Mouse (Mus musculus): Measurements from ENCODE around the gene Sp2. TPM values are rescaled to one million over a fixed set of nuclear protein-coding genes. Genes with fewer than 3 reads are reported as not detected.
A peak's percentile ranks its signal among the peaks of the same experiment; 100 is the strongest.

Sp2 gene
- polyA plus RNA-seq, 1 experiment from 2014 or later = 17.3 TPM

DNA sequence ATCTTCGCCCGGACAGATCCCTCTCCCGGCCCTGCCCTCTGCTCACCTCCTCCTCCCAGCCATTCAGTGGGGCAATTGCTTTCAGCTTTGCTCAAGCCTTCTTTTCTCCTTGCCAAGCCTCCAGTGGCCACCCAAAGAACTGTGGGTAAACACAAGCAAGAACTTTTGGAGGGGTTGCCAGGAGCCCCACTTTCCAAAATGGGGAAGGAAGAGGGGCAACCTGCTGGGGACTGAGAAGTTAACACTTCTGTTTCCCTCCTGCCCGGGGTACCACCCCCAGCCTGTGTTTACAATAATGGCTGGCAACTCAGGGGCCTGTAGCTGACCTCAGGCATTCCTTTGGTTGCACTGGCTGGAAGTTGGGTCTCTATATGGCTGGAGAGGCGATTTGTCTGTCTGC lies 20.4 kb upstream of the Sp2 start:
- H3K9me3 ChIP-seq (replicated peaks; ENCODE audit: control insufficient read depth, low read length) = no peaks in the 10 kb centered on the region
- no peak overlapping the region for H3K9ac ChIP-seq (ENCODE audit: low read depth, low read length)
- H3K27me3 ChIP-seq (ENCODE audit: control insufficient read depth, insufficient read depth, low read length) = peaks cover 42% of the 10 kb centered on the region
- H3K4me3 ChIP-seq (ENCODE audit: low read depth, low read length) = no peak overlapping the region
- no peak overlapping the region for H3K4me2 ChIP-seq
- WGBS (ENCODE audit: insufficient replicate concordance) = 36% methylated on average over 5 of the region's 5 CpGs
- no peak overlapping the region for H3K27ac ChIP-seq (ENCODE audit: low read depth, low read length)
- no peaks in the 10 kb centered on the region for H3K36me3 ChIP-seq (ENCODE audit: control insufficient read depth, insufficient read depth, low read length)
- no peak for ATAC-seq (replicated peaks; ENCODE audit: insufficient number of reproducible peaks, low FRiP score, low TSS enrichment)
- no peaks in the 10 kb centered on the region for H3K4me1 ChIP-seq (ENCODE audit: control insufficient read depth, insufficient read depth, low read length)

DNA sequence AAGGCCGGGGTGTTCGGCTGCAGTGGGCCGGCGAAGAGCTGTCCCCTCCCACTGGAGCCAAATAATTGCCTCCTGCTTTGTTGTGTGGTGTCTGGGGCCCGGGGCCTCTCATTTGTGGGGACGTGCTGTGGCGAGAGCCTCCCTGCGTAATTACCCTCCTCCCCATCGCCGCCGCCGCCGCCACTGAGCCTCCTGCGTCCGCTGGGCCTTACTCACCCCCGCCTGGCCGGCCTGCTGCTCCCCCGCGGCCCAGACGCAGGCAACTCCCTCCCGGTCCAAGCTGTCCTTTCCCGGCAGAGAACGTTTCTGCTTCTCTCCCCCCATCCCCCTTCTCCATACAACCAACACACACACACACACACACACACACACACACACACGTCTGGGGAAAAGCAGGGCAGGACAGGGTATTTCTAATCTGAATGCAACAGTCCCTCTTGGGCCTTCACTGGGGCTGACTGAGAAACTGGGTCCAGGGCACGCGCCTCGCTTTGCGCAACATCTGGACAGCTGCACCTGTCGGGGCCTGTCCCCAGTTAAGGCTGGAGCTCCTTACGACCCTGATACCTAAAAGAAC lies 14.7 kb upstream of the Sp2 start:
- H3K4me3 ChIP-seq (ENCODE audit: low read depth, low read length) = peak overlapping the region; percentile 36
- 4% methylated on average over 30 of the region's 30 CpGs for WGBS (ENCODE audit: insufficient replicate concordance)
- H3K9ac ChIP-seq (ENCODE audit: low read depth, low read length) = peak overlapping the region; percentile 40
- H3K27me3 ChIP-seq (ENCODE audit: control insufficient read depth, insufficient read depth, low read length) = peaks cover 66% of the 10 kb centered on the region
- H3K4me1 ChIP-seq (ENCODE audit: control insufficient read depth, insufficient read depth, low read length) = 0 out of 2 replicates have a peak, but pooled peaks cover 9% of the 10 kb centered on the region
- H3K4me2 ChIP-seq = peak overlapping the region; percentile 64
- H3K9me3 ChIP-seq (replicated peaks; ENCODE audit: control insufficient read depth, low read length) = no peaks in the 10 kb centered on the region
- no peak for ATAC-seq (replicated peaks; ENCODE audit: insufficient number of reproducible peaks, low FRiP score, low TSS enrichment)
- H3K36me3 ChIP-seq (ENCODE audit: control insufficient read depth, insufficient read depth, low read length) = no peaks in the 10 kb centered on the region
- H3K27ac ChIP-seq (ENCODE audit: low read depth, low read length) = no peak overlapping the region

DNA sequence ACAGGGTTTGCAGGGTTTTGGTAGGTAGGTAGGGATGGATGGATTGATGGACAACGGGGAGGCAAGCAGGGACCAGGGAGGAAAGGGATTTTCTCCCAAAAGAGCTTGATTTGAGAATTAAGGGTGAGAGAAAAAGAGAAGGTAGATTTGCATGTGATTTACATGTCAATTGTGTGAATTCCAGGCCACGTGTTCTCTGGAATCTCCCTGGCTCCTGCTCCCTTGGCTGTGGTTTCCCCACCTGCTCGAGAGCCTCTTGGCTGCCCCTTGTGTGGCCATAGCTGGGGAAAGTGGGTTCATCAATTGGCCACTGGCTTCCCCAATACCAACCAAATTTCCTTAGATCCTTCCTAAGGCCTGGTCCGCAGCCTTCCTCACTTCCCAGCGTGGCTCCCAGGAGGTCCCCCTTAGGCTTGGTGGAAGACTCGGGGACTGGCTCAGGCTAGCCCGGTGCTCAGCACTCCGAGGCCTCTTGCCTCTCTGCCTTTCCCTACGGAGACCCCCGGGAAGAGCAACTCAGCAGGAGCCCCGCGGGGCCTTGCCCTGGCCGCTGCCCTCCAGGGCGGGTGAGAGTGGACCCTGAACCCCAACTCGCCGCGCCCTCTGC lies 14.1 kb upstream of the Sp2 start:
- no peaks in the 10 kb centered on the region for H3K36me3 ChIP-seq (ENCODE audit: control insufficient read depth, insufficient read depth, low read length)
- no peak overlapping the region for H3K27ac ChIP-seq (ENCODE audit: low read depth, low read length)
- 0 out of 2 replicates have a peak, but pooled peaks cover 13% of the 10 kb centered on the region for H3K4me1 ChIP-seq (ENCODE audit: control insufficient read depth, insufficient read depth, low read length)
- peak overlapping the region; percentile 64 for H3K4me2 ChIP-seq
- ATAC-seq (replicated peaks; ENCODE audit: insufficient number of reproducible peaks, low FRiP score, low TSS enrichment) = no peak
- H3K4me3 ChIP-seq (ENCODE audit: low read depth, low read length) = peak overlapping the region; percentile 36
- peaks cover 64% of the 10 kb centered on the region for H3K27me3 ChIP-seq (ENCODE audit: control insufficient read depth, insufficient read depth, low read length)
- WGBS (ENCODE audit: insufficient replicate concordance) = 11% methylated on average over 17 of the region's 17 CpGs
- H3K9ac ChIP-seq (ENCODE audit: low read depth, low read length) = peak overlapping the region; percentile 40
- no peaks in the 10 kb centered on the region for H3K9me3 ChIP-seq (replicated peaks; ENCODE audit: control insufficient read depth, low read length)

- Histone ChIP-seq H3K9me3 (replicated peaks; ENCODE audit: control insufficient read depth, low read length) (no peaks in the 10 kb centered on the region), H3K9ac (ENCODE audit: low read depth, low read length) (no peak overlapping the region), H3K4me3 (ENCODE audit: low read depth, low read length) (no peak overlapping the region), H3K4me2 (no peak overlapping the region), H3K4me1 (ENCODE audit: control insufficient read depth, insufficient read depth, low read length) (0 out of 2 replicates have a peak, but pooled peaks cover 13% of the 10 kb centered on the region), H3K36me3 (ENCODE audit: control insufficient read depth, insufficient read depth, low read length) (no peaks in the 10 kb centered on the region), H3K27me3 (ENCODE audit: control insufficient read depth, insufficient read depth, low read length) (peaks cover 56% of the 10 kb centered on the region), H3K27ac (ENCODE audit: low read depth, low read length) (no peak overlapping the region)
- 64% methylated on average over 15 of the region's 15 CpGs for WGBS (ENCODE audit: insufficient replicate concordance)
- ATAC-seq (replicated peaks; ENCODE audit: insufficient number of reproducible peaks, low FRiP score, low TSS enrichment) = no peak
Measured at GRCm38 (mm10) chr11:96995836-96996772, 13.3 kb upstream of the Sp2 start.

DNA sequence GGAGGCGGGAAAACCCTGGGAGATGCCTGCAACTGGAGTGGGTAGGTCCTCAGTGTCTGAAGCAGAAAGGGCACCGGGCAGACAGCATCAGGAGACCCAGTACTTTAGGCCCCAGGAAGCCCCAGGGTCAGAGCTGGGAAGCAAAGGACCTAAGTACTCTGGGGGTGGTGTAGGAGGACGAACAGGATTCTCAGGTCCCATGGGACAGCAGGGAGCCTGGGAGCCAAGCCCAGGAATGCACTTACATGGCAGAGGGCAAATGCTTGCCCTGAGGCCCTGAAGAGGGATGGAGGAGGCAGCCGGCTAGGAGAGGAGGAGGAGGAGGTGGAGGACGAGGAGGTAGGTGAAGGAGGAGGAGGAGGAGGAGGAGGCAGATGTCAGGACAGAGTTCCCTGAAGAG lies 12.3 kb upstream of the Sp2 start:
- ATAC-seq (replicated peaks; ENCODE audit: insufficient number of reproducible peaks, low FRiP score, low TSS enrichment) = no peak
- no peaks in the 10 kb centered on the region for H3K36me3 ChIP-seq (ENCODE audit: control insufficient read depth, insufficient read depth, low read length)

GRCm38 (mm10) chr11:96992722-96993311 lies 10.1 kb upstream of the Sp2 start:
- Histone ChIP-seq H3K4me2 (no peak overlapping the region), H3K9me3 (replicated peaks; ENCODE audit: control insufficient read depth, low read length) (no peaks in the 10 kb centered on the region), H3K4me1 (ENCODE audit: control insufficient read depth, insufficient read depth, low read length) (peaks cover 19% of the 10 kb centered on the region), H3K4me3 (ENCODE audit: low read depth, low read length) (no peak overlapping the region), H3K27me3 (ENCODE audit: control insufficient read depth, insufficient read depth, low read length) (peaks cover 52% of the 10 kb centered on the region), H3K9ac (ENCODE audit: low read depth, low read length) (no peak overlapping the region), H3K36me3 (ENCODE audit: control insufficient read depth, insufficient read depth, low read length) (no peaks in the 10 kb centered on the region), H3K27ac (ENCODE audit: low read depth, low read length) (no peak overlapping the region)
- ATAC-seq (replicated peaks; ENCODE audit: insufficient number of reproducible peaks, low FRiP score, low TSS enrichment) = no peak
- WGBS (ENCODE audit: insufficient replicate concordance) = 22% methylated on average over 8 of the region's 8 CpGs

More for the DNA sequence above, 12.3 kb upstream of the Sp2 start:
- H3K4me3 ChIP-seq (ENCODE audit: low read depth, low read length) = no peak overlapping the region
- no peak overlapping the region for H3K27ac ChIP-seq (ENCODE audit: low read depth, low read length)
- H3K9ac ChIP-seq (ENCODE audit: low read depth, low read length) = no peak overlapping the region
- H3K4me2 ChIP-seq = no peak overlapping the region
- 0 out of 2 replicates have a peak, but pooled peaks cover 13% of the 10 kb centered on the region for H3K4me1 ChIP-seq (ENCODE audit: control insufficient read depth, insufficient read depth, low read length)
- H3K9me3 ChIP-seq (replicated peaks; ENCODE audit: control insufficient read depth, low read length) = no peaks in the 10 kb centered on the region
- 29% methylated on average over 5 of the region's 5 CpGs for WGBS (ENCODE audit: insufficient replicate concordance)
- peaks cover 56% of the 10 kb centered on the region for H3K27me3 ChIP-seq (ENCODE audit: control insufficient read depth, insufficient read depth, low read length)

DNA sequence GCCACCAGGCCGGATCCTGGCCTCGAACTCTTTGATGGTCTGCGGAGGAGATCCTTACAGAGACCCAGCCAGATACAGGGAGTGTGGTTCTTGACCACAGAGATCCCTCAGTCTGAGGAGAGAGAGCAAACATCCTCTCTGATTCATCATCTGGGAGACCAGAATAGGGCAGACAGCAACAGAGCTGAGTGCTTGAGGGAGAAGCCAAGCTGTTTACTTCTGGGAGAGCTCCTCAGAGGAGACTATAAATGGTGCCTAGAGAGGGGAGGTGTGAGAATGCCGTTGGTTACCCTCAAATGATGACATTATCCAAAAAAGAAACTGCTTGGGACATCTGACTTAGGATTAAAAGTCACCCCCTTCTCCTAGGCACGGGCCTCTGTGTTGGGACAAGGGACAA lies 8.7 kb upstream of the Sp2 start:
- Histone ChIP-seq H3K4me1 (ENCODE audit: control insufficient read depth, insufficient read depth, low read length) (peaks cover 18% of the 10 kb centered on the region), H3K9ac (ENCODE audit: low read depth, low read length) (no peak overlapping the region), H3K4me2 (no peak overlapping the region), H3K4me3 (ENCODE audit: low read depth, low read length) (no peak overlapping the region), H3K27me3 (ENCODE audit: control insufficient read depth, insufficient read depth, low read length) (peaks cover 51% of the 10 kb centered on the region), H3K27ac (ENCODE audit: low read depth, low read length) (no peak overlapping the region), H3K36me3 (ENCODE audit: control insufficient read depth, insufficient read depth, low read length) (no peaks in the 10 kb centered on the region), H3K9me3 (replicated peaks; ENCODE audit: control insufficient read depth, low read length) (no peaks in the 10 kb centered on the region)
- no peak for ATAC-seq (replicated peaks; ENCODE audit: insufficient number of reproducible peaks, low FRiP score, low TSS enrichment)
- WGBS (ENCODE audit: insufficient replicate concordance) = 61% methylated on average over 5 of the region's 5 CpGs

DNA sequence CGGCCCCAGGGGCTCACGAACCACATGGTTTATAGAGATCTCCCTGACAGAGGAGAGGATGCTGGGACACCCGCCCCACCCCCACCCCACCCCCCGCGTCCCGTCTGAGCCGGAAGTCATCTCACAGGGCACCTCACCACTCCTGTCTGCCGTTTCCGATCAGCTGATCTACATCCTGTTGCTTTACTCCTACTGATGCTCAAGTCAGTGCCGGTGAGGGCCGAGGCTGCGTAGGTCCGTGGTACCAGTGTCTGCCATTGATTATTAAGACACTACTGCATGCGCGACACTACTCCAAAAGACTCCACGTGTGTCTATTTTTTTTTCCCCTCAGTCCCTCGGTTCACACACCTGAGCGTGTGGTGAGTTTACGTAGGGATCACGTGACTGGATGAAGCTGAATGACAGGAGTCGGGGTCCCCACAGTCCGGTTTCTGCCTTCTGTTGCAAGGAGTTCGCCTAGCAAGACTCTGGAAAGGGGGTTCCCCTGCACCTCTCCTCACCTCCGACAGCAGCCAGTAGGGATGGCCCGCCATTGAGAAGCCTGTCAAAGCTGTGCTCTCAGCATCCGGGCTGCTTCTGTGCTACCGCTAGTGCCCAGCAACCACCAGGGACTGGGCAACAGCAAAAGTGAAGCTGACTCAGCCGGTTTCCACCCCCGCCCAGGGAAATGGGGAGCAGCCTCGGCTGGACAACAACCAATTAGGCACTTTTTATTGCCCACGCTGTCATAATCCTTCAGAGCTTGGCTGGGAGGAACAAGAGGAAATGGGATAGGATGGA lies 5.3 kb upstream of the Sp2 start:
- Histone ChIP-seq H3K4me1 (ENCODE audit: control insufficient read depth, insufficient read depth, low read length) (peaks cover 18% of the 10 kb centered on the region), H3K36me3 (ENCODE audit: control insufficient read depth, insufficient read depth, low read length) (no peaks in the 10 kb centered on the region), H3K4me3 (ENCODE audit: low read depth, low read length) (peak overlapping the region; percentile 26), H3K27ac (ENCODE audit: low read depth, low read length) (no peak overlapping the region), H3K27me3 (ENCODE audit: control insufficient read depth, insufficient read depth, low read length) (peaks cover 59% of the 10 kb centered on the region), H3K4me2 (peak overlapping the region; percentile 55), H3K9ac (ENCODE audit: low read depth, low read length) (no peak overlapping the region), H3K9me3 (replicated peaks; ENCODE audit: control insufficient read depth, low read length) (no peaks in the 10 kb centered on the region)
- WGBS (ENCODE audit: insufficient replicate concordance) = 7% methylated on average over 31 of the region's 31 CpGs
- ATAC-seq (replicated peaks; ENCODE audit: insufficient number of reproducible peaks, low FRiP score, low TSS enrichment) = no peak
